21 mouse cellular contexts compared by ENCODE assay signal in genomic region chr1:91692709-91693460, GRCm38 (mm10).
A peak's percentile ranks its signal among the peaks of the same experiment; 100 is the strongest.
DNase-seq lines count a peak whose midpoint lies in the region; TF ChIP-seq lines count a peak whose summit lies in the region.
"Had no signal": no experiment of that assay in that cellular context is flagged by ENCODE, and none has a peak within 500 bp of the region (broad histone marks: within the 10 kb centered on the region; RNA-seq: fewer than 3 reads in every experiment).

No protein-coding gene starts in this region.

- no peak for TF ChIP-seq CTCF in embryonic fibroblast, embryonic 13.5 days (IDR thresholded peaks at IDR 0.05; ENCODE audit: borderline replicate concordance, insufficient read depth, low read length)

- TF ChIP-seq POLR2A in embryonic fibroblast, embryonic 13.5 days (IDR thresholded peaks at IDR 0.05; ENCODE audit: low read depth, low read length) = no peak

- peak; percentile 65 for DNase-seq in 3134 (ENCODE audit: extremely low read depth, insufficient read length, low spot score)
- peak; percentile 11 for DNase-seq in 416B (ENCODE audit: low read depth)
- DNase-seq in NIH3T3 (ENCODE audit: low read depth) = peak; percentile 92
- no peak for DNase-seq in right cerebral cortex, postnatal 14 days
- no peak for DNase-seq in urinary bladder, postnatal 36 days (ENCODE audit: low spot score in 2 of 2)
- DNase-seq in spleen, postnatal 14 days (ENCODE audit: low spot score in 2 of 2) = no peak
- DNase-seq: adrenal gland, postnatal 10 days; adrenal gland, postnatal 36 days; B cell, adult 2 months; cerebellum, adult 18-20 months; cerebellum, adult 9-10 months; cerebellum, postnatal 14 days; forebrain, postnatal 0 days; gastrocnemius, adult 2 months; gastrocnemius, postnatal 14 days; heart, adult 11 months; kidney, adult 11 months had no signal

- H3K4me1 ChIP-seq in embryonic fibroblast, embryonic 13.5 days (ENCODE audit: control insufficient read depth, insufficient read depth, low read length) = peaks cover 15% of the 10 kb centered on the region
- H3K4me1 ChIP-seq: hindbrain, embryonic 15.5 days had no signal

- peak overlapping the region; percentile 79 for H3K27ac ChIP-seq in embryonic fibroblast, embryonic 13.5 days (ENCODE audit: insufficient read depth, low read length)
- H3K27ac ChIP-seq: gastrocnemius, adult 2 months; hindbrain, embryonic 12.5 days; hindbrain, embryonic 15.5 days; intestine, embryonic 15.5 days had no signal

- H3K4me3 ChIP-seq in embryonic fibroblast, embryonic 13.5 days (ENCODE audit: insufficient read depth, low read length) = no peak overlapping the region
- H3K4me3 ChIP-seq: gastrocnemius, adult 2 months; hindbrain, embryonic 12.5 days; hindbrain, embryonic 15.5 days; intestine, embryonic 15.5 days had no signal

Comparison
In these comparisons a context has a peak if more than half of its experiments do, and no peak if none do; other contexts are left out.
1. DNase-seq: peak in 3134 (single experiment), 416B (single experiment) and NIH3T3 (single experiment); none in right cerebral cortex, postnatal 14 days (single experiment), urinary bladder, postnatal 36 days (0 of 2) and spleen, postnatal 14 days (0 of 2).